Mouse (Mus musculus): ENCODE data around the gene Plekhm3.

GRCm38 (mm10) chr1:64914356-64914755 lies 42.3 kb downstream of the Plekhm3 start:
- TF ChIP-seq POLR2A (IDR thresholded peaks at IDR 0.05; ENCODE audit: borderline replicate concordance, extremely low read depth, insufficient read depth, insufficient read length, poor library complexity, severe bottlenecking) (no peak), CTCF (IDR thresholded peaks at IDR 0.05; ENCODE audit: borderline replicate concordance, extremely low read depth, insufficient read depth, insufficient read length) (no peak)
